Mouse (Mus musculus): ENCODE data around the gene Fam171a2.
A peak's percentile ranks its signal among the peaks of the same experiment; 100 is the strongest.
"Not testable (repeated sequence)": the region's sequence is repeated elsewhere in the genome, so short reads cannot be mapped to it uniquely, and the experiment has no call there.

Gene Fam171a2

GRCm38 (mm10) chr11:102434816-102435705, 12.4 kb downstream of the Fam171a2 start:
- peak; percentile 25 to 45 for DNase-seq

GRCm38 (mm10) chr11:102434406-102434805, 13.1 kb downstream of the Fam171a2 start:
- DNase-seq: peak; percentile 92 to 94

- DNase-seq: no peak
Measured at GRCm38 (mm10) chr11:102433866-102434265, 13.6 kb downstream of the Fam171a2 start.

GRCm38 (mm10) chr11:102432896-102433295, 14.6 kb downstream of the Fam171a2 start:
- peak; percentile 80 to 81 for DNase-seq

GRCm38 (mm10) chr11:102432115-102432843, 15.2 kb downstream of the Fam171a2 start:
- DNase-seq: peak in 1 of 2 experiments; percentile 16

- no peak for DNase-seq
Measured at GRCm38 (mm10) chr11:102431728-102432114, 15.8 kb downstream of the Fam171a2 start.

GRCm38 (mm10) chr11:102431018-102431645, 16.4 kb downstream of the Fam171a2 start:
- peak; percentile 83 to 90 for DNase-seq

- DNase-seq: peak; percentile 87 to 92
Measured at GRCm38 (mm10) chr11:102430121-102431017, 17.1 kb downstream of the Fam171a2 start, which contains the start of gene Grn. Grn (plus strand) TSS chr11:102430315.

GRCm38 (mm10) chr11:102429551-102429950, 17.9 kb downstream of the Fam171a2 start:
- DNase-seq: no peak

GRCm38 (mm10) chr11:102428981-102429540, 18.4 kb downstream of the Fam171a2 start:
- no peak for DNase-seq

GRCm38 (mm10) chr11:102425555-102426316, 21.7 kb downstream of the Fam171a2 start:
- DNase-seq: no peak

GRCm38 (mm10) chr11:102424666-102425065, 22.8 kb downstream of the Fam171a2 start:
- DNase-seq: no peak

GRCm38 (mm10) chr11:102421559-102421958, 25.9 kb downstream of the Fam171a2 start:
- no peak for DNase-seq

GRCm38 (mm10) chr11:102418887-102419286, 28.6 kb downstream of the Fam171a2 start:
- peak in 1 of 2 experiments; percentile 22 for DNase-seq

GRCm38 (mm10) chr11:102417160-102417559, 30.3 kb downstream of the Fam171a2 start:
- no peak for DNase-seq

GRCm38 (mm10) chr11:102415034-102415802, 32.3 kb downstream of the Fam171a2 start:
- no peak for DNase-seq

GRCm38 (mm10) chr11:102413059-102413458, 34.4 kb downstream of the Fam171a2 start:
- DNase-seq: no peak

- DNase-seq: peak; percentile 94 to 96
Measured at GRCm38 (mm10) chr11:102411704-102412103, 35.8 kb downstream of the Fam171a2 start.

GRCm38 (mm10) chr11:102411061-102411460, 36.4 kb downstream of the Fam171a2 start:
- no peak for DNase-seq

- not testable (repeated sequence) for DNase-seq
Measured at GRCm38 (mm10) chr11:102410345-102410744, 37.1 kb downstream of the Fam171a2 start.

Data from cerebellum, postnatal 25 days (tissue).